Mouse (Mus musculus) heart, embryonic 14.5 days (tissue): ENCODE results near the gene Olfr1428. TPM values are rescaled to one million over a fixed set of nuclear protein-coding genes. Genes with fewer than 3 reads are reported as not detected.
"Not testable (repeated sequence)": the region's sequence is repeated elsewhere in the genome, so short reads cannot be mapped to it uniquely, and the experiment has no call there.

ENCODE experiments used
- ATAC-seq: fragments of 200-750 bp; cut with Nextera tagmentation; 2 replicates; pipeline ENCODE4 v1.8.0; 2017; ENCODE audit warnings: low read depth, moderate TSS enrichment; ENCODE audit not compliant: insufficient number of reproducible peaks, insufficient read depth, low FRiP score
- H3K27ac ChIP-seq, 2 experiments: fragments of 200-500 bp in 1 of 2; fragments of 300-500 bp in 1 of 2; sonication (generic) in 1 of 2; replicated peaks in 1 of 2; 2 replicates each; pipeline ENCODE4 v1.5.1; 2012 to 2014; ENCODE audit warnings: low read depth in 2 of 2, low read length in 2 of 2, control low read depth in 1 of 2, mild to moderate bottlenecking in 1 of 2, mixed read lengths in 1 of 2; ENCODE audit not compliant: control insufficient read depth in 1 of 2, insufficient read depth in 1 of 2
- H3K27me3 ChIP-seq: fragments of 300-500 bp; sonication (generic); 2 replicates; pipeline ENCODE4 v1.6.1; 2014; ENCODE audit warnings: mild to moderate bottlenecking, low read length, control low read depth; ENCODE audit not compliant: control insufficient read depth, insufficient read depth
- H3K36me3 ChIP-seq: fragments of 300-500 bp; sonication (generic); 2 replicates; pipeline ENCODE4 v1.6.1; 2014; ENCODE audit warnings: mild to moderate bottlenecking, control low read depth, low read length, mixed read lengths; ENCODE audit not compliant: control insufficient read depth, insufficient read depth
- H3K4me1 ChIP-seq, 2 experiments: fragments of 200-500 bp in 1 of 2; fragments of 300-500 bp in 1 of 2; sonication (generic) in 1 of 2; 2 replicates each; pipeline ENCODE4 v1.6.1; 2012 to 2014; ENCODE audit warnings: low read length in 2 of 2, control low read depth in 1 of 2, mixed read lengths in 1 of 2; ENCODE audit not compliant: control insufficient read depth in 2 of 2, insufficient read depth in 2 of 2
- H3K4me2 ChIP-seq: fragments of 300-500 bp; sonication (generic); 2 replicates; pipeline ENCODE4 v1.6.1; 2014; ENCODE audit warnings: mild to moderate bottlenecking, low read length
- H3K4me3 ChIP-seq, 2 experiments: fragments of 200-500 bp in 1 of 2; fragments of 300-500 bp in 1 of 2; sonication (generic) in 1 of 2; 2 replicates each; pipeline ENCODE4 v1.5.1; 2012 to 2014; ENCODE audit warnings: low read length in 2 of 2, mild to moderate bottlenecking in 2 of 2, control low read depth in 1 of 2, low read depth in 1 of 2, moderate library complexity in 1 of 2; ENCODE audit not compliant: control insufficient read depth in 1 of 2, insufficient read depth in 1 of 2
- H3K9ac ChIP-seq: fragments of 300-500 bp; sonication (generic); 2 replicates; pipeline ENCODE4 v1.6.1; 2014; ENCODE audit warnings: mild to moderate bottlenecking, low read length
- H3K9me3 ChIP-seq: fragments of 300-500 bp; sonication (generic); 2 replicates; pipeline ENCODE4 v1.6.1; 2016; ENCODE audit warnings: low read length, control low read depth; ENCODE audit not compliant: control insufficient read depth
- WGBS: fragments of 180-500 bp; shearing (Covaris S2); extraction: QIAGEN DNeasy Blood & Tissue Kit; methylation state at CpG from one replicate; pipeline ENCODE4 v1.1.7; 2014; 5-methylcytosine and 5-hydroxymethylcytosine counted together
- polyA plus RNA-seq: library from polyadenylated mRNA; unstranded; fragments of >200 nt; fragmentation: Nextera tagmentation; extraction: Ambion mirVana; gene quantifications from 2 replicates; pipeline ENCODE4 v1.2.1, GENCODE M21; 2014

Olfr1428 gene
- polyA plus RNA-seq, 1 experiment from 2014 or later, result not detected

GRCm38 (mm10) chr19:12103234-12103633, 12.5 kb downstream of the Olfr1428 start, which contains the start of gene Olfr1427:
TSS of gene Olfr1427 (minus strand) at chr19:12103334.
- Histone ChIP-seq H3K4me1 (no peaks in the 10 kb centered on the region), H3K4me3 (no peak within 1 kb of the TSS), H3K27ac (no peak within 1 kb of the TSS), H3K9ac (no peak within 1 kb of the TSS), H3K36me3 (no peaks in the 10 kb centered on the region), H3K9me3 (no peaks in the 10 kb centered on the region), H3K27me3 (no peaks in the 10 kb centered on the region), H3K4me2 (no peak within 1 kb of the TSS)
- 94% methylated on average over 2 of the region's 2 CpGs for WGBS
- no peak for ATAC-seq

GRCm38 (mm10) chr19:12091913-12092312, 23.8 kb downstream of the Olfr1428 start, which contains the start of gene Olfr1426:
TSS of gene Olfr1426 (minus strand) at chr19:12092013.
- no peaks in the 10 kb centered on the region for H3K9me3 ChIP-seq
- H3K36me3 ChIP-seq, result no peaks in the 10 kb centered on the region
- no peak within 1 kb of the TSS for H3K4me3 ChIP-seq
- H3K4me2 ChIP-seq, result no peak within 1 kb of the TSS
- H3K9ac ChIP-seq, result no peak within 1 kb of the TSS
- no peak for ATAC-seq
- H3K27ac ChIP-seq, result no peak within 1 kb of the TSS
- 57% methylated on average over 1 of the region's 1 CpGs for WGBS
- H3K4me1 ChIP-seq, result no peaks in the 10 kb centered on the region
- H3K27me3 ChIP-seq, result no peaks in the 10 kb centered on the region

- ATAC-seq, H3K4me3 ChIP-seq, H3K4me1 ChIP-seq, H3K27me3 ChIP-seq, H3K9me3 ChIP-seq, H3K27ac ChIP-seq, H3K36me3 ChIP-seq, H3K4me2 ChIP-seq, H3K9ac ChIP-seq: not testable (repeated sequence)
- WGBS, result 80% methylated on average over 4 of the region's 4 CpGs
Observed at GRCm38 (mm10) chr19:12077631-12078030, 38.1 kb downstream of the Olfr1428 start, which contains the start of gene Olfr1425. TSS of gene Olfr1425 (minus strand) at chr19:12077731.

GRCm38 (mm10) chr19:12069546-12069945, 46.2 kb downstream of the Olfr1428 start:
- H3K36me3 ChIP-seq, H3K4me1 ChIP-seq, H3K4me2 ChIP-seq, H3K4me3 ChIP-seq, ATAC-seq, H3K9ac ChIP-seq, H3K9me3 ChIP-seq, H3K27ac ChIP-seq, H3K27me3 ChIP-seq: not testable (repeated sequence)
- WGBS, result 62% methylated on average over 1 of the region's 1 CpGs

- 54% methylated on average over 1 of the region's 1 CpGs for WGBS
- ATAC-seq, H3K9ac ChIP-seq, H3K9me3 ChIP-seq, H3K4me1 ChIP-seq, H3K4me2 ChIP-seq, H3K4me3 ChIP-seq, H3K36me3 ChIP-seq, H3K27me3 ChIP-seq, H3K27ac ChIP-seq: not testable (repeated sequence)
Observed at GRCm38 (mm10) chr19:12067806-12068205, 47.9 kb downstream of the Olfr1428 start.

GRCm38 (mm10) chr19:12062582-12062981, 53.1 kb downstream of the Olfr1428 start, which contains the start of gene Olfr1424:
TSS of gene Olfr1424 (minus strand) at chr19:12062682.
- not testable (repeated sequence) for H3K4me2 ChIP-seq, H3K9ac ChIP-seq, H3K36me3 ChIP-seq, ATAC-seq, H3K27me3 ChIP-seq, H3K4me1 ChIP-seq, H3K27ac ChIP-seq, H3K4me3 ChIP-seq, H3K9me3 ChIP-seq
- WGBS, result 85% methylated on average over 1 of the region's 1 CpGs

Other genes with a start within 250 kb of the Olfr1428 start
- gene Olfr1419, start 240.8 kb downstream of the Olfr1428 start, polyA plus RNA-seq, result not detected in 2 replicates
- 0.07 and 0.27 TPM in 2 replicates for gene Olfr1420, start 229.3 kb downstream of the Olfr1428 start, polyA plus RNA-seq
- 19.0 and 21.2 TPM in 2 replicates for gene Patl1, start 203.5 kb downstream of the Olfr1428 start, polyA plus RNA-seq
- gene Osbp, start 150.0 kb downstream of the Olfr1428 start, polyA plus RNA-seq, result 10.8 and 11.4 TPM in 2 replicates
- not detected in 2 replicates for gene Olfr1423, start 74.6 kb downstream of the Olfr1428 start, polyA plus RNA-seq
- gene Olfr1424, start 53.2 kb downstream of the Olfr1428 start, polyA plus RNA-seq, result not detected in 2 replicates
- not detected in 2 replicates for gene Olfr1425, start 38.2 kb downstream of the Olfr1428 start, polyA plus RNA-seq
- not detected in 2 replicates for gene Olfr1426, start 23.9 kb downstream of the Olfr1428 start, polyA plus RNA-seq
- gene Olfr1427, start 12.6 kb downstream of the Olfr1428 start, polyA plus RNA-seq, result not detected in 2 replicates
- gene Olfr76, start 7.3 kb upstream of the Olfr1428 start, polyA plus RNA-seq, result not detected in 2 replicates
- not detected in 2 replicates for gene Olfr1555-ps1, start 54.2 kb upstream of the Olfr1428 start, polyA plus RNA-seq
- gene Olfr1431, start 84.7 kb upstream of the Olfr1428 start, polyA plus RNA-seq, result not detected in 2 replicates
- gene Olfr1432, start 116.7 kb upstream of the Olfr1428 start, polyA plus RNA-seq, result not detected in 2 replicates
- not detected in 2 replicates for gene Olfr262, start 125.8 kb upstream of the Olfr1428 start, polyA plus RNA-seq
- gene Olfr235, start 145.1 kb upstream of the Olfr1428 start, polyA plus RNA-seq, result not detected in 2 replicates
- gene Olfr1434, start 164.0 kb upstream of the Olfr1428 start, polyA plus RNA-seq, result not detected in 2 replicates
- not detected in 2 replicates for gene Olfr1436, start 183.2 kb upstream of the Olfr1428 start, polyA plus RNA-seq
- not detected in 2 replicates for gene Olfr1437, start 209.2 kb upstream of the Olfr1428 start, polyA plus RNA-seq
- gene Olfr1438-ps1, start 220.0 kb upstream of the Olfr1428 start, polyA plus RNA-seq, result not detected in 2 replicates